ENCODE assay signal across 8 mouse cellular contexts in genomic region chr12:67220041-67220440, GRCm38 (mm10). TPM values are rescaled to one million over a fixed set of nuclear protein-coding genes. Genes with fewer than 3 reads are reported as not detected.
DNase-seq lines count a peak whose midpoint lies in the region; ATAC-seq lines count a peak whose summit lies in the region.

No protein-coding gene starts in this region.

- no peak for ATAC-seq in monocyte, adult 5-6 weeks (replicated peaks; ENCODE audit: insufficient number of reproducible peaks, low FRiP score, low TSS enrichment, poor library complexity, severe bottlenecking)

- DNase-seq in cerebellum, postnatal 10 days, result peak; percentile 31 to 34
- DNase-seq in cerebellum, adult 9-10 months, result no peak
- DNase-seq in right cerebral cortex, postnatal 10 days (ENCODE audit: low spot score in 2 of 2), result peak; percentile 33 to 36
- DNase-seq in right cerebral cortex, postnatal 36 days (ENCODE audit: low spot score in 2 of 2), result no peak
- DNase-seq in mesoderm, embryonic 11.5 days (ENCODE audit: low read depth, low spot score), result peak; percentile 17
- DNase-seq in adrenal gland, adult 18-20 months (ENCODE audit: low spot score in 2 of 2), result no peak
- no peak for DNase-seq in kidney, postnatal 25 days

RNA-seq across cellular contexts. Expression of gene Mdga2, which starts 2.3 kb away (rescaled TPM):
- total RNA-seq in monocyte, adult 5-6 weeks (2017), result 0.10 TPM in 1 of 3 replicates, not detected in the others
- total RNA-seq in adrenal gland, adult 18-20 months (2021), result 1 to 10 TPM; 2.6 to 5.3 TPM

Comparison
In these comparisons a context has a peak if more than half of its experiments do, and no peak if none do; other contexts are left out.
1. DNase-seq: peak in cerebellum, postnatal 10 days (2 of 2), right cerebral cortex, postnatal 10 days (2 of 2) and mesoderm, embryonic 11.5 days (single experiment); none in cerebellum, adult 9-10 months (single experiment), right cerebral cortex, postnatal 36 days (0 of 2), adrenal gland, adult 18-20 months (0 of 2) and kidney, postnatal 25 days (0 of 2).